Mouse (Mus musculus): ENCODE data around the gene Lats1.
"Not testable (repeated sequence)": the region's sequence is repeated elsewhere in the genome, so short reads cannot be mapped to it uniquely, and the experiment has no call there.

The Lats1 gene

DNA sequence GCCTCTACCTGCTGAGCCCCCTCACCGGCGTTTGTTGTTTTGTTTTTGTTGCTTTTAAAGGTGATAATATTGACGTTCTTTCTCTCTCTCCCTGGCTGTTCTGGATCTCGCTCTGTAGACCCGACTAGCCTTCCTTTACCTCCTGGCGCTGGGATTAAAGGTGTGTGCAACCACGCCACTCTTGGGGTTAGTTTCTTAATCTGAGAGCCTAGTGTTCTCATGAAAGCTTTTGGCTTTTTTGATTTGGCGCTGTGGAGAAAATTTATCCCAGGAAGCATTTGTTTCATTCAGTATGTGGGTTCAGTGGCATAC lies 45.4 kb downstream of the Lats1 start:
- no peak for DNase-seq (ENCODE audit: low read depth, low spot score)

DNA sequence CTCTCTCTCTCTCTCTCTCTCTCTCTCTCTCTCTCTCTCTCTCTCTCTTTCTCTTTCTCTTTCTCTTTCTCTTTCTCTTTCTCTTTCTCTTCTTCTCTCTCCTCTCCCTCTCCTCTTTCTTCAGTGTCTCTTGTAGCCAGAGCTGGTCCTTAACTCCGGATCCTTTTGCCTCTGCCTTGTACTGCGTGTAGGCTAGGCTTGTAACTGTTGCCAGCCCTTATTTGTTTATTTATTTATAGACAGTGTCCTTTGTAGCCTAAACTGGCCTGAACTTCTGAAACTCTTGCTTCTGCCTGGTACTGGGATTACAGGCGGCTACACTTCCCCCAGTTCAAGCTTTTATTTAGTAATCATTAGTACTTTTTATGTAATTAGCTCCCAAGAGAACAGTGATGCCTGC lies 46.0 kb downstream of the Lats1 start:
- no peak for DNase-seq (ENCODE audit: low read depth, low spot score)

DNA sequence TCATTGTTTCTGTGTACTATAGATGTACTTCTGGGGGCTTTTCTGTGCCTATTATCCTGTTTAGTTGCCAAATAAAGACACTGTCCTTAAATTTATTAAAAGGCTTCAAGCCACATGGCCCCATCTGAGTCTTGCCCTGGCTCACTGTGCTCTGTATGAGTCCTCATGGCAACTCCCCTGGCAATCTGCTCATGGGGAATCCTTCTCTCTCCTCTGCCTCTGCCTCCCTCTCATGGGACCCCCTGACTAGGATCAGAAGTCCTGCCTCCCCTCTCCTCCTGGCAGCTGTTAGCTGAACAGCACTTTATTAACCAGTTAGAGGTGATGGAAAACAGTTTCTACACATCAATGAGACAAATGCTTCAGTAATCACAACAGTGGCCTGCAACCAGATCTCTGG lies 50.6 kb downstream of the Lats1 start:
- DNase-seq (ENCODE audit: low read depth, low spot score), result no peak

DNA sequence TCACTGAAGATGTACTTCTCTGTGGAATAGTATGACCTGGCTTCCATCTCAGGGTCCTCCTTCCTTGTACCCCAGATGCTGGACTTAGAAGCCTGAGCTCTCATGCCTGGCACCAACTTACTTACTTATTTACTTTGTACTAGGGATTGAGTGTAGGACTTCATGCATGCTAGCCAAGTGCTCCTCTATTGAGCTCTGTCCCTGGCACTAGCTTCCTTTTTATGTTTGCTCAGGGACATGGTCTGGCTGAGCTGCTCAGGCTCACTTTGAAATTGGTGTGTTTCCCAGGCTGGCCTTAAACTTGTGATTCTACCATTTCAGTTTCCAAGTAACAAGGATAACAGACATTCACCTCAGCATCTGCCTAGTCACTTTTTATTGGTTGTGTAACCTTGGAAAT lies 56.1 kb downstream of the Lats1 start:
- DNase-seq (ENCODE audit: low read depth, low spot score), result no peak

- no peak for DNase-seq (ENCODE audit: low read depth, low spot score)
These were observed 56.9 kb downstream of the Lats1 start for GRCm38 (mm10) chr10:7737914-7738313.

- not testable (repeated sequence) for DNase-seq (ENCODE audit: low read depth, low spot score)
These were observed 64.5 kb downstream of the Lats1 start for GRCm38 (mm10) chr10:7745528-7745927.

GRCm38 (mm10) chr10:7748752-7749151 lies 67.7 kb downstream of the Lats1 start:
- no peak for DNase-seq (ENCODE audit: low read depth, low spot score)

GRCm38 (mm10) chr10:7757544-7757943 lies 76.5 kb downstream of the Lats1 start:
- no peak for DNase-seq (ENCODE audit: low read depth, low spot score)
